Mouse (Mus musculus) limb, embryonic 11.5 days (tissue): ENCODE measurements around the gene Ano10. TPM values are rescaled to one million over a fixed set of nuclear protein-coding genes. Genes with fewer than 3 reads are reported as not detected.

Source experiments
- ATAC-seq: fragments of 200-750 bp; cut with Nextera tagmentation; 2 replicates; pipeline ENCODE4 v1.8.0; 2017; ENCODE audit warnings: low read depth; ENCODE audit not compliant: insufficient number of reproducible peaks, low FRiP score, low TSS enrichment
- DNase-seq: peaks from one replicate; pipeline ENCODE4 v3.0.0-alpha.2; 2015; ENCODE audit warnings: low spot score
- H3K27ac ChIP-seq: fragments of 300-500 bp; sonication (generic); replicated peaks from 2 replicates; pipeline ENCODE4 v1.5.1; 2014; ENCODE audit warnings: low read depth, mild to moderate bottlenecking, low read length
- H3K27me3 ChIP-seq: fragments of 300-500 bp; sonication (generic); 2 replicates; pipeline ENCODE4 v1.6.1; 2014; ENCODE audit warnings: mild to moderate bottlenecking, low read length, mixed read lengths; ENCODE audit not compliant: control insufficient read depth, insufficient read depth
- H3K36me3 ChIP-seq: fragments of 300-500 bp; sonication (generic); 2 replicates; pipeline ENCODE4 v1.6.1; 2014; ENCODE audit warnings: mild to moderate bottlenecking, low read length, moderate library complexity, mixed read lengths; ENCODE audit not compliant: control insufficient read depth, insufficient read depth
- H3K4me1 ChIP-seq: fragments of 300-500 bp; sonication (generic); 2 replicates; pipeline ENCODE4 v1.6.1; 2014; ENCODE audit warnings: low read length, mixed read lengths; ENCODE audit not compliant: control insufficient read depth, insufficient read depth
- H3K4me2 ChIP-seq: fragments of 300-500 bp; sonication (generic); 2 replicates; pipeline ENCODE4 v1.6.1; 2014; ENCODE audit warnings: low read depth, mild to moderate bottlenecking, moderate library complexity; ENCODE audit not compliant: severe bottlenecking
- H3K4me3 ChIP-seq: fragments of 300-500 bp; sonication (generic); 2 replicates; pipeline ENCODE4 v1.5.1; 2014; ENCODE audit warnings: low read depth, low read length
- H3K9ac ChIP-seq: fragments of 300-500 bp; sonication (generic); 2 replicates; pipeline ENCODE4 v1.6.1; 2014; ENCODE audit warnings: mild to moderate bottlenecking, low read length
- H3K9me3 ChIP-seq: fragments of 300-500 bp; sonication (generic); 2 replicates; pipeline ENCODE4 v1.6.1; 2016; ENCODE audit warnings: low read length; ENCODE audit not compliant: control insufficient read depth
- WGBS: fragments of 180-500 bp; shearing (Covaris S2); extraction: QIAGEN DNeasy Blood & Tissue Kit; methylation state at CpG from one replicate; pipeline ENCODE4 v1.1.7; 2014; 5-methylcytosine and 5-hydroxymethylcytosine counted together
- polyA plus RNA-seq: library from polyadenylated mRNA; unstranded; fragments of >200 nt; fragmentation: Nextera tagmentation; extraction: Ambion mirVana; gene quantifications from 2 replicates; pipeline ENCODE4 v1.2.1, GENCODE M21; 2014

Gene Ano10
- 25.9 and 26.8 TPM in 2 replicates for polyA plus RNA-seq

GRCm38 (mm10) chr9:122294242-122294881 is at the start of gene Ano10:
TSS of gene Ano10 (minus strand) at chr9:122294423.
- WGBS, result 0% methylated on average over 50 of the region's 51 CpGs
- peak; percentile 97 for ATAC-seq

GRCm38 (mm10) chr9:122343399-122343798 is 49.2 kb upstream of the Ano10 start:
- no peak overlapping the region for H3K4me3 ChIP-seq
- H3K9me3 ChIP-seq, result no peaks in the 10 kb centered on the region
- H3K36me3 ChIP-seq, result no peaks in the 10 kb centered on the region
- no peak for DNase-seq
- H3K4me2 ChIP-seq, result no peak overlapping the region
- no peak overlapping the region for H3K9ac ChIP-seq
- no peaks in the 10 kb centered on the region for H3K4me1 ChIP-seq
- H3K27me3 ChIP-seq, result no peaks in the 10 kb centered on the region
- H3K27ac ChIP-seq, result no peak overlapping the region
- WGBS, result 86% methylated on average over 7 of the region's 7 CpGs
- ATAC-seq, result no peak

More at GRCm38 (mm10) chr9:122294242-122294881, at the start of gene Ano10:
- H3K4me2 ChIP-seq, result peak within 1 kb of the TSS; percentile 82
- H3K9me3 ChIP-seq, result no peaks in the 10 kb centered on the region
- no peaks in the 10 kb centered on the region for H3K27me3 ChIP-seq
- no peaks in the 10 kb centered on the region for H3K36me3 ChIP-seq
- peak within 1 kb of the TSS; percentile 64 for H3K9ac ChIP-seq
- DNase-seq, result peak; percentile 99
- 0 out of 2 replicates have a peak within 1 kb of the TSS, but pooled peaks have one; percentile 10 for H3K27ac ChIP-seq
- H3K4me1 ChIP-seq, result no peaks in the 10 kb centered on the region; the same call in 1 of the 2 replicates
- peak within 1 kb of the TSS; percentile 55 for H3K4me3 ChIP-seq

GRCm38 (mm10) chr9:122339972-122340371 is 45.7 kb upstream of the Ano10 start:
- WGBS, result 83% methylated on average over 5 of the region's 5 CpGs
- ATAC-seq (no peak), DNase-seq (no peak)
- H3K4me3 ChIP-seq, result no peak overlapping the region
- no peak overlapping the region for H3K9ac ChIP-seq
- no peaks in the 10 kb centered on the region for H3K27me3 ChIP-seq
- H3K36me3 ChIP-seq, result no peaks in the 10 kb centered on the region
- no peaks in the 10 kb centered on the region for H3K4me1 ChIP-seq
- H3K27ac ChIP-seq, result no peak overlapping the region
- H3K4me2 ChIP-seq, result no peak overlapping the region
- H3K9me3 ChIP-seq, result no peaks in the 10 kb centered on the region

GRCm38 (mm10) chr9:122337510-122337931 is 43.3 kb upstream of the Ano10 start:
- H3K27ac ChIP-seq, result no peak overlapping the region
- H3K9ac ChIP-seq, result no peak overlapping the region
- ATAC-seq (no peak), DNase-seq (no peak)
- 61% methylated on average over 8 of the region's 8 CpGs for WGBS
- H3K4me3 ChIP-seq, result no peak overlapping the region
- no peaks in the 10 kb centered on the region for H3K27me3 ChIP-seq
- H3K36me3 ChIP-seq, result no peaks in the 10 kb centered on the region
- H3K4me1 ChIP-seq, result no peaks in the 10 kb centered on the region
- no peak overlapping the region for H3K4me2 ChIP-seq
- H3K9me3 ChIP-seq, result no peaks in the 10 kb centered on the region

GRCm38 (mm10) chr9:122336677-122337076 is 42.5 kb upstream of the Ano10 start:
- H3K27me3 ChIP-seq, result no peaks in the 10 kb centered on the region
- no peak overlapping the region for H3K27ac ChIP-seq
- H3K4me3 ChIP-seq, result no peak overlapping the region
- no peaks in the 10 kb centered on the region for H3K36me3 ChIP-seq
- WGBS, result 75% methylated on average over 2 of the region's 2 CpGs
- ATAC-seq (no peak), DNase-seq (no peak)
- no peak overlapping the region for H3K4me2 ChIP-seq
- no peaks in the 10 kb centered on the region for H3K4me1 ChIP-seq
- H3K9ac ChIP-seq, result no peak overlapping the region
- H3K9me3 ChIP-seq, result no peaks in the 10 kb centered on the region

- 74% methylated on average over 3 of the region's 3 CpGs for WGBS
These were observed 34.0 kb upstream of the Ano10 start for GRCm38 (mm10) chr9:122328199-122328598.

GRCm38 (mm10) chr9:122325996-122326395 is 31.8 kb upstream of the Ano10 start:
- Histone ChIP-seq H3K4me2 (no peak overlapping the region), H3K4me3 (no peak overlapping the region), H3K9ac (no peak overlapping the region), H3K27ac (no peak overlapping the region), H3K27me3 (no peaks in the 10 kb centered on the region), H3K36me3 (no peaks in the 10 kb centered on the region), H3K9me3 (no peaks in the 10 kb centered on the region), H3K4me1 (no peaks in the 10 kb centered on the region)
- ATAC-seq, result no peak
- 95% methylated on average over 1 of the region's 1 CpGs for WGBS
- no peak for DNase-seq

More at GRCm38 (mm10) chr9:122328199-122328598, 34.0 kb upstream of the Ano10 start:
- no peak overlapping the region for H3K9ac ChIP-seq
- H3K9me3 ChIP-seq, result no peaks in the 10 kb centered on the region
- H3K4me1 ChIP-seq, result no peaks in the 10 kb centered on the region
- no peaks in the 10 kb centered on the region for H3K27me3 ChIP-seq
- no peak overlapping the region for H3K4me3 ChIP-seq
- no peak for DNase-seq
- H3K4me2 ChIP-seq, result no peak overlapping the region
- H3K36me3 ChIP-seq, result no peaks in the 10 kb centered on the region
- H3K27ac ChIP-seq, result no peak overlapping the region
- ATAC-seq, result no peak

GRCm38 (mm10) chr9:122322356-122322755 is 28.1 kb upstream of the Ano10 start:
- H3K4me2 ChIP-seq, result no peak overlapping the region
- WGBS, result 72% methylated on average over 3 of the region's 3 CpGs
- no peak for DNase-seq
- no peak overlapping the region for H3K27ac ChIP-seq
- no peak for ATAC-seq
- H3K4me1 ChIP-seq, result no peaks in the 10 kb centered on the region
- H3K4me3 ChIP-seq, result no peak overlapping the region
- H3K9ac ChIP-seq, result no peak overlapping the region
- H3K9me3 ChIP-seq, result no peaks in the 10 kb centered on the region
- no peaks in the 10 kb centered on the region for H3K36me3 ChIP-seq
- H3K27me3 ChIP-seq, result no peaks in the 10 kb centered on the region

GRCm38 (mm10) chr9:122320626-122321025 is 26.4 kb upstream of the Ano10 start:
- ATAC-seq (no peak), DNase-seq (no peak)
- Histone ChIP-seq H3K4me3 (no peak overlapping the region), H3K36me3 (no peaks in the 10 kb centered on the region), H3K9ac (no peak overlapping the region), H3K4me1 (no peaks in the 10 kb centered on the region), H3K9me3 (no peaks in the 10 kb centered on the region), H3K27ac (no peak overlapping the region), H3K4me2 (no peak overlapping the region), H3K27me3 (no peaks in the 10 kb centered on the region)
- WGBS, result 86% methylated on average over 4 of the region's 4 CpGs
